In genomic region chr2:27025545-27025944, GRCm38 (mm10) we compare ENCODE assay signal across 22 mouse cellular contexts. TPM values are rescaled to one million over a fixed set of nuclear protein-coding genes. Genes with fewer than 3 reads are reported as not detected.
DNase-seq lines count a peak whose midpoint lies in the region; ATAC-seq and TF ChIP-seq lines count a peak whose summit lies in the region.
"Had no signal": no experiment of that assay in that cellular context is flagged by ENCODE, and none has a peak within 500 bp of the region (broad histone marks: within the 10 kb centered on the region; RNA-seq: fewer than 3 reads in every experiment).

No protein-coding gene starts in this region.

- H3K4me3 ChIP-seq in bone marrow, adult 2 months (replicated peaks; ENCODE audit: control insufficient read depth, low read depth, low read length): peak overlapping the region; percentile 33
- no peak overlapping the region for H3K4me3 ChIP-seq in forebrain, postnatal 0 days (ENCODE audit: low read depth, low read length)
- H3K4me3 ChIP-seq: embryonic facial prominence, embryonic 15.5 days; hindbrain, embryonic 13.5 days; kidney, embryonic 15.5 days; liver, embryonic 13.5 days; midbrain, embryonic 10.5 days had no signal

- DNase-seq in lung, postnatal 25 days (ENCODE audit: low spot score): peak; percentile 35
- no peak for DNase-seq in lung, postnatal 10 days
- DNase-seq in splenic B cell, adult 2 months (ENCODE audit: low read depth, low spot score): peak; percentile 82
- no peak for DNase-seq in adrenal gland, postnatal 10 days
- no peak for DNase-seq in forebrain, postnatal 0 days
- DNase-seq: cerebellum, postnatal 14 days; heart, postnatal 10 days; kidney, postnatal 4 days; liver, embryonic 13.5 days; retina, postnatal 1 day; thymus, postnatal 36 days had no signal

- no peak overlapping the region for H3K9ac ChIP-seq in forebrain, postnatal 0 days
- H3K9ac ChIP-seq: embryonic facial prominence, embryonic 15.5 days; hindbrain, embryonic 13.5 days; kidney, embryonic 15.5 days; liver, embryonic 13.5 days had no signal

- H3K4me2 ChIP-seq in forebrain, postnatal 0 days (ENCODE audit: low read depth): no peak overlapping the region
- H3K4me2 ChIP-seq: embryonic facial prominence, embryonic 15.5 days; heart, embryonic 11.5 days; hindbrain, embryonic 13.5 days; kidney, embryonic 15.5 days; liver, embryonic 13.5 days had no signal

- H3K27me3 ChIP-seq in splenic B cell, adult 2 months (ENCODE audit: control insufficient read depth, insufficient read depth, low read length, poor library complexity, severe bottlenecking): no peaks in the 10 kb centered on the region
- H3K27me3 ChIP-seq in forebrain, postnatal 0 days (ENCODE audit: insufficient read depth, low read length): no peaks in the 10 kb centered on the region

- no peaks in the 10 kb centered on the region for H3K9me3 ChIP-seq in forebrain, postnatal 0 days (ENCODE audit: low read length)
- H3K9me3 ChIP-seq: embryonic facial prominence, embryonic 15.5 days; hindbrain, embryonic 13.5 days; kidney, embryonic 15.5 days; liver, embryonic 13.5 days; midbrain, embryonic 10.5 days had no signal

- 45% methylated on average over 3 of the region's 3 CpGs for WGBS in bone marrow, adult 2 months
- WGBS in forebrain, postnatal 0 days: 95% methylated on average over 3 of the region's 3 CpGs

- no peak for TF ChIP-seq POLR2A in bone marrow, adult 2 months (IDR thresholded peaks at IDR 0.05; ENCODE audit: borderline replicate concordance, control insufficient read depth, low read depth, low read length)

- H3K27ac ChIP-seq in bone marrow, adult 2 months (ENCODE audit: control insufficient read depth, insufficient read depth, low read depth, low read length, poor library complexity): peak overlapping the region; percentile 84
- no peak overlapping the region for H3K27ac ChIP-seq in forebrain, postnatal 0 days (ENCODE audit: low read depth, low read length)
- H3K27ac ChIP-seq: embryonic facial prominence, embryonic 15.5 days; hindbrain, embryonic 13.5 days; kidney, embryonic 15.5 days; liver, embryonic 13.5 days; midbrain, embryonic 10.5 days had no signal

- TF ChIP-seq CTCF in bone marrow, adult 2 months (IDR thresholded peaks at IDR 0.05; ENCODE audit: control insufficient read depth, insufficient read depth, low read length): no peak
- TF ChIP-seq CTCF in forebrain, postnatal 0 days (IDR thresholded peaks at IDR 0.05; ENCODE audit: low read depth): no peak

- peaks cover 4% of the 10 kb centered on the region; the same call in 1 of the 2 replicates for H3K4me1 ChIP-seq in bone marrow, adult 2 months (ENCODE audit: control insufficient read depth, insufficient read depth, low read length)
- H3K4me1 ChIP-seq in forebrain, postnatal 0 days (ENCODE audit: insufficient read depth): peaks cover 11% of the 10 kb centered on the region; the same call in 1 of the 2 replicates

- H3K36me3 ChIP-seq in splenic B cell, adult 2 months (ENCODE audit: control insufficient read depth, insufficient read depth, low read length, poor library complexity, severe bottlenecking): no peaks in the 10 kb centered on the region
- H3K36me3 ChIP-seq in forebrain, postnatal 0 days (ENCODE audit: insufficient read depth): no peaks in the 10 kb centered on the region
- H3K36me3 ChIP-seq: embryonic facial prominence, embryonic 15.5 days; kidney, embryonic 15.5 days; liver, embryonic 13.5 days had no signal

- ATAC-seq in megakaryocyte, adult 5-6 weeks (ENCODE audit: poor library complexity, severe bottlenecking): peak; percentile 57
- ATAC-seq in forebrain, postnatal 0 days: no peak
- ATAC-seq: forebrain, embryonic 16.5 days had no signal

RNA-seq across cellular contexts. Expression of gene Slc2a6, which starts 2.3 kb away (rescaled TPM):
- polyA plus RNA-seq in bone marrow, adult 2 months (2011; ENCODE audit: insufficient read depth, insufficient read length, low replicate concordance, missing spikeins): 6.3 and 26.1 TPM in 2 replicates
- total RNA-seq in megakaryocyte, adult 5-6 weeks (2015): 23.0 and 23.3 TPM in 2 replicates
- total RNA-seq in megakaryocyte, adult 5-6 weeks (2017): 39.1 and 40.0 TPM in 2 replicates
- 1 to 10 TPM; 1.2 to 1.7 TPM for total RNA-seq in adrenal gland, postnatal 10 days (2021)
- total RNA-seq in forebrain, postnatal 0 days (2014; rRNA removed): 16.2 and 16.4 TPM in 2 replicates
- 9.6 and 10.5 TPM in 2 replicates for polyA plus RNA-seq in forebrain, postnatal 0 days (2015; fragmentation: Nextera tagmentation; extraction: Ambion mirVana)

RNA-seq across cellular contexts. Expression of gene Cacfd1, which starts 15.8 kb away (rescaled TPM):
- polyA plus RNA-seq in bone marrow, adult 2 months (2011; ENCODE audit: insufficient read depth, insufficient read length, low replicate concordance, missing spikeins): 11.8 and 20.8 TPM in 2 replicates
- total RNA-seq in megakaryocyte, adult 5-6 weeks (2015): 11.9 and 14.9 TPM in 2 replicates
- 4.7 and 7.5 TPM in 2 replicates for total RNA-seq in megakaryocyte, adult 5-6 weeks (2017)
- total RNA-seq in adrenal gland, postnatal 10 days (2021): 10 to 100 TPM; 40.6 to 42.0 TPM
- total RNA-seq in forebrain, postnatal 0 days (2014; rRNA removed): 42.7 and 48.5 TPM in 2 replicates
- 69.6 and 96.3 TPM in 2 replicates for polyA plus RNA-seq in forebrain, postnatal 0 days (2015; fragmentation: Nextera tagmentation; extraction: Ambion mirVana)

RNA-seq across cellular contexts. Expression of gene Mymk, which starts 46.4 kb away (rescaled TPM):
- polyA plus RNA-seq in bone marrow, adult 2 months (2011; ENCODE audit: insufficient read depth, insufficient read length, low replicate concordance, missing spikeins): not detected in 2 replicates
- total RNA-seq in megakaryocyte, adult 5-6 weeks (2015): not detected in 2 replicates
- not detected in 2 replicates for total RNA-seq in megakaryocyte, adult 5-6 weeks (2017)
- total RNA-seq in adrenal gland, postnatal 10 days (2021): 1 to 10 TPM in 1 of 2 experiments, under 1 TPM in 1; 0.45 to 2.7 TPM
- total RNA-seq in forebrain, postnatal 0 days (2014; rRNA removed): not detected in 2 replicates
- 0.12 and 0.15 TPM in 2 replicates for polyA plus RNA-seq in forebrain, postnatal 0 days (2015; fragmentation: Nextera tagmentation; extraction: Ambion mirVana)
- total RNA-seq: adrenal gland, adult 18-20 months had no signal
- polyA plus RNA-seq: forebrain, embryonic 16.5 days; intestine, embryonic 14.5 days; midbrain, embryonic 10.5 days had no signal

RNA-seq across cellular contexts. Expression of gene Adamts13, which starts 52.3 kb away (rescaled TPM):
- polyA plus RNA-seq in bone marrow, adult 2 months (2011; ENCODE audit: insufficient read depth, insufficient read length, low replicate concordance, missing spikeins): not detected in 2 replicates
- 0.04 TPM in 1 of 2 replicates, not detected in the other for total RNA-seq in megakaryocyte, adult 5-6 weeks (2015)
- 0.24 and 0.95 TPM in 2 replicates for total RNA-seq in megakaryocyte, adult 5-6 weeks (2017)
- total RNA-seq in adrenal gland, postnatal 10 days (2021): 1 to 10 TPM; 1.9 to 3.1 TPM
- not detected in 2 replicates for total RNA-seq in forebrain, postnatal 0 days (2014; rRNA removed)
- polyA plus RNA-seq in forebrain, postnatal 0 days (2015; fragmentation: Nextera tagmentation; extraction: Ambion mirVana): 0.79 and 0.93 TPM in 2 replicates
- total RNA-seq: adrenal gland, adult 18-20 months; gastrocnemius, adult 18-20 months; heart, postnatal 10 days had no signal
- polyA plus RNA-seq: midbrain, embryonic 10.5 days had no signal

RNA-seq across cellular contexts. Expression of gene Adamtsl2, which starts 53.6 kb away (rescaled TPM):
- polyA plus RNA-seq in bone marrow, adult 2 months (2011; ENCODE audit: insufficient read depth, insufficient read length, low replicate concordance, missing spikeins): 0.85 TPM in 1 of 2 replicates, not detected in the other
- total RNA-seq in megakaryocyte, adult 5-6 weeks (2015): not detected in 2 replicates
- total RNA-seq in megakaryocyte, adult 5-6 weeks (2017): not detected in 2 replicates
- 10 to 100 TPM in 1 of 2 experiments, 1 to 10 TPM in 1; 8.1 to 15.9 TPM for total RNA-seq in adrenal gland, postnatal 10 days (2021)
- 24.5 and 32.9 TPM in 2 replicates for total RNA-seq in forebrain, postnatal 0 days (2014; rRNA removed)
- 12.7 and 14.8 TPM in 2 replicates for polyA plus RNA-seq in forebrain, postnatal 0 days (2015; fragmentation: Nextera tagmentation; extraction: Ambion mirVana)

Comparison
In these comparisons a context has a peak if more than half of its experiments do, and no peak if none do; other contexts are left out.
1. DNase-seq: peak in lung, postnatal 25 days (single experiment) and splenic B cell, adult 2 months (single experiment); none in lung, postnatal 10 days (single experiment), adrenal gland, postnatal 10 days (single experiment) and forebrain, postnatal 0 days (single experiment).